Mouse (Mus musculus) myocyte (in vitro differentiated cells): Measurements from ENCODE around the gene Sh3bp4.

ENCODE experiments used
- CEBPB ChIP-seq: IDR thresholded peaks from 2 replicates; pipeline ENCODE4 v1.6.1; 2011; ENCODE audit warnings: mild to moderate bottlenecking, moderate library complexity; ENCODE audit not compliant: poor library complexity, insufficient read depth, severe bottlenecking
- MAX ChIP-seq: IDR thresholded peaks from one replicate; pipeline ENCODE4 v1.6.1; 2011; ENCODE audit warnings: low read depth, mild to moderate bottlenecking, control low read depth
- MYOD1 ChIP-seq, 3 experiments: IDR thresholded peaks; one replicate each; pipeline ENCODE4 v1.6.1; 2011; ENCODE audit warnings: control low read depth in 2 of 3, low read depth in 2 of 3, mild to moderate bottlenecking in 2 of 3, moderate library complexity in 1 of 3; ENCODE audit not compliant: insufficient read length in 2 of 3, control insufficient read depth in 1 of 3
- MYOG ChIP-seq, 3 experiments: IDR thresholded peaks; one replicate each; pipeline ENCODE4 v1.6.1; 2011; ENCODE audit warnings: control low read depth in 2 of 3, low read depth in 2 of 3, mild to moderate bottlenecking in 2 of 3; ENCODE audit not compliant: insufficient read length in 2 of 3, control insufficient read depth in 1 of 3, insufficient read depth in 1 of 3
- POLR2A ChIP-seq: IDR thresholded peaks from one replicate; pipeline ENCODE4 v1.6.1; 2011; ENCODE audit warnings: low read depth, mild to moderate bottlenecking, control low read depth, moderate library complexity; ENCODE audit not compliant: insufficient read length
- POLR2AphosphoS2 ChIP-seq: IDR thresholded peaks from one replicate; pipeline ENCODE4 v1.6.1; 2011; ENCODE audit warnings: low read depth, control low read depth; ENCODE audit not compliant: insufficient read length
- REST ChIP-seq: IDR thresholded peaks from one replicate; pipeline ENCODE4 v1.6.1; 2011; ENCODE audit warnings: mild to moderate bottlenecking, control low read depth, moderate library complexity; ENCODE audit not compliant: insufficient read depth, insufficient read length

DNA sequence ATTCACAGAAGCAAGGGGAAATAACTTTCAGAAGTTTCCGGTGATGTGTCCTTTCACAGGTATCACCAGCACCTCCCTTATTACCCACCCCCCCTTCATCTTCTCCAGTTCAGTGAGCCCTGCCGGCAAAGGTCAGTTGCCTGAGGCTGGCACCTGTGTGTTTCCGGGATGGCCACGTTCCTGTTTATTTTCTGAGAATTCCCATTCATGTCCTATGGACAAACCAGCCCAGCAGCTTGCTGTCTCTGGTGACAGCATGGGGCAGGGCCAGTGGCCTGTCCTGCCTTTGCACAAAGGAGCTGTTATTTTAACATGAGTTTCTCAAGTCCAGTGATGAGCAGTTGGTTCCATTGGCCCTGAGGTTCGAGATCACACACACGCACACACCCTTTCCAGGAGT is 37.3 kb downstream of the Sh3bp4 start:
- TF ChIP-seq POLR2A, result no peak
- TF ChIP-seq POLR2AphosphoS2, result no peak
- TF ChIP-seq CEBPB, result no peak
- TF ChIP-seq MYOD1 (IDR thresholded peaks at IDR 0.05; ENCODE audit: control insufficient read depth in 1 of 3, insufficient read length in 2 of 3, low read depth in 2 of 3), result no peak
- TF ChIP-seq MYOG (IDR thresholded peaks at IDR 0.05; ENCODE audit: control insufficient read depth in 1 of 3, insufficient read depth in 1 of 3, insufficient read length in 2 of 3, low read depth in 2 of 3), result no peak
- TF ChIP-seq REST, result no peak
- TF ChIP-seq MAX, result no peak
